Mouse (Mus musculus): ENCODE measurements at regions not wholly inside any gene's neighbourhood (a gene's known extent, or its start where the extent isn't known, plus 50 kb on each side); places are given as distances from the start of the nearest gene placed in this dataset.

GRCm38 (mm10) chr2:11394675-11395349 is 159.1 kb downstream of the Pfkfb3 start:
- Histone ChIP-seq H3K9me3 (ENCODE audit: control insufficient read depth, low read length) (no peaks in the 10 kb centered on the region; the same call in 1 of the 2 replicates), H3K4me3 (ENCODE audit: low read length) (no peak overlapping the region), H3K27me3 (replicated peaks; ENCODE audit: control insufficient read depth, insufficient read depth, low read length) (no peaks in the 10 kb centered on the region), H3K27ac (ENCODE audit: low read length) (no peak overlapping the region), H3K4me2 (ENCODE audit: low read depth, low read length) (no peak overlapping the region), H3K4me1 (ENCODE audit: control insufficient read depth, insufficient read depth, low read length) (peaks cover 8% of the 10 kb centered on the region), H3K36me3 (ENCODE audit: control insufficient read depth, insufficient read depth, low read length) (no peaks in the 10 kb centered on the region), H3K9ac (ENCODE audit: low read depth, low read length) (no peak overlapping the region)
- 67% methylated on average over 4 of the region's 5 CpGs for WGBS
- no peak for ATAC-seq

- no peaks in the 10 kb centered on the region for H3K36me3 ChIP-seq (ENCODE audit: control insufficient read depth, insufficient read depth, low read length)
- no peaks in the 10 kb centered on the region for H3K4me1 ChIP-seq (ENCODE audit: control insufficient read depth, insufficient read depth, low read length)
- H3K9me3 ChIP-seq (ENCODE audit: control insufficient read depth, low read length), result no peaks in the 10 kb centered on the region
- H3K9ac ChIP-seq (ENCODE audit: low read depth, low read length), result no peak overlapping the region
- H3K4me2 ChIP-seq (ENCODE audit: low read depth, low read length), result no peak overlapping the region
- no peaks in the 10 kb centered on the region for H3K27me3 ChIP-seq (replicated peaks; ENCODE audit: control insufficient read depth, insufficient read depth, low read length)
- no peak for ATAC-seq
- no peak overlapping the region for H3K27ac ChIP-seq (ENCODE audit: low read length)
- WGBS, result 61% methylated on average over 6 of the region's 6 CpGs
- no peak overlapping the region for H3K4me3 ChIP-seq (ENCODE audit: low read length)
Measured at GRCm38 (mm10) chr2:11391725-11392124, 162.2 kb downstream of the Pfkfb3 start.

GRCm38 (mm10) chr2:11390667-11391334 is 163.1 kb downstream of the Pfkfb3 start:
- Histone ChIP-seq H3K4me1 (ENCODE audit: control insufficient read depth, insufficient read depth, low read length) (no peaks in the 10 kb centered on the region), H3K27ac (ENCODE audit: low read length) (no peak overlapping the region), H3K27me3 (replicated peaks; ENCODE audit: control insufficient read depth, insufficient read depth, low read length) (no peaks in the 10 kb centered on the region), H3K9me3 (ENCODE audit: control insufficient read depth, low read length) (no peaks in the 10 kb centered on the region), H3K4me2 (ENCODE audit: low read depth, low read length) (no peak overlapping the region), H3K9ac (ENCODE audit: low read depth, low read length) (no peak overlapping the region), H3K36me3 (ENCODE audit: control insufficient read depth, insufficient read depth, low read length) (no peaks in the 10 kb centered on the region), H3K4me3 (ENCODE audit: low read length) (no peak overlapping the region)
- 71% methylated on average over 6 of the region's 6 CpGs for WGBS
- no peak for ATAC-seq

GRCm38 (mm10) chr2:11387623-11388022 is 166.3 kb downstream of the Pfkfb3 start:
- Histone ChIP-seq H3K4me2 (ENCODE audit: low read depth, low read length) (no peak overlapping the region), H3K9ac (ENCODE audit: low read depth, low read length) (no peak overlapping the region), H3K4me3 (ENCODE audit: low read length) (no peak overlapping the region), H3K4me1 (ENCODE audit: control insufficient read depth, insufficient read depth, low read length) (no peaks in the 10 kb centered on the region), H3K36me3 (ENCODE audit: control insufficient read depth, insufficient read depth, low read length) (no peaks in the 10 kb centered on the region), H3K9me3 (ENCODE audit: control insufficient read depth, low read length) (no peaks in the 10 kb centered on the region), H3K27me3 (replicated peaks; ENCODE audit: control insufficient read depth, insufficient read depth, low read length) (no peaks in the 10 kb centered on the region), H3K27ac (ENCODE audit: low read length) (no peak overlapping the region)
- WGBS, result 61% methylated on average over 2 of the region's 2 CpGs
- ATAC-seq, result no peak

GRCm38 (mm10) chr2:11383815-11384214 is 170.1 kb downstream of the Pfkfb3 start:
- Histone ChIP-seq H3K9me3 (ENCODE audit: control insufficient read depth, low read length) (no peaks in the 10 kb centered on the region), H3K4me2 (ENCODE audit: low read depth, low read length) (no peak overlapping the region), H3K9ac (ENCODE audit: low read depth, low read length) (no peak overlapping the region), H3K27me3 (replicated peaks; ENCODE audit: control insufficient read depth, insufficient read depth, low read length) (no peaks in the 10 kb centered on the region), H3K4me3 (ENCODE audit: low read length) (no peak overlapping the region), H3K36me3 (ENCODE audit: control insufficient read depth, insufficient read depth, low read length) (no peaks in the 10 kb centered on the region), H3K4me1 (ENCODE audit: control insufficient read depth, insufficient read depth, low read length) (no peaks in the 10 kb centered on the region), H3K27ac (ENCODE audit: low read length) (no peak overlapping the region)
- WGBS, result 67% methylated on average over 2 of the region's 2 CpGs
- ATAC-seq, result no peak

GRCm38 (mm10) chr2:11377213-11377612 is 176.7 kb downstream of the Pfkfb3 start:
- ATAC-seq, result peak; percentile 69
- peak overlapping the region; percentile 38 for H3K27ac ChIP-seq (ENCODE audit: low read length)
- H3K4me3 ChIP-seq (ENCODE audit: low read length), result no peak overlapping the region

GRCm38 (mm10) chr2:11375726-11376454 is 178.0 kb downstream of the Pfkfb3 start:
- 58% methylated on average over 10 of the region's 10 CpGs for WGBS
- Histone ChIP-seq H3K36me3 (ENCODE audit: control insufficient read depth, insufficient read depth, low read length) (no peaks in the 10 kb centered on the region), H3K4me3 (ENCODE audit: low read length) (no peak overlapping the region), H3K27me3 (replicated peaks; ENCODE audit: control insufficient read depth, insufficient read depth, low read length) (no peaks in the 10 kb centered on the region), H3K9me3 (ENCODE audit: control insufficient read depth, low read length) (no peaks in the 10 kb centered on the region), H3K4me2 (ENCODE audit: low read depth, low read length) (no peak overlapping the region), H3K4me1 (ENCODE audit: control insufficient read depth, insufficient read depth, low read length) (0 out of 2 replicates have a peak, but pooled peaks cover 3% of the 10 kb centered on the region), H3K9ac (ENCODE audit: low read depth, low read length) (no peak overlapping the region), H3K27ac (ENCODE audit: low read length) (no peak overlapping the region; the same call in 1 of the 2 replicates)
- no peak for ATAC-seq

More at GRCm38 (mm10) chr2:11377213-11377612, 176.7 kb downstream of the Pfkfb3 start:
- Histone ChIP-seq H3K36me3 (ENCODE audit: control insufficient read depth, insufficient read depth, low read length) (no peaks in the 10 kb centered on the region), H3K9me3 (ENCODE audit: control insufficient read depth, low read length) (no peaks in the 10 kb centered on the region), H3K4me2 (ENCODE audit: low read depth, low read length) (no peak overlapping the region), H3K4me1 (ENCODE audit: control insufficient read depth, insufficient read depth, low read length) (0 out of 2 replicates have a peak, but pooled peaks cover 3% of the 10 kb centered on the region), H3K27me3 (replicated peaks; ENCODE audit: control insufficient read depth, insufficient read depth, low read length) (no peaks in the 10 kb centered on the region), H3K9ac (ENCODE audit: low read depth, low read length) (no peak overlapping the region)
- 43% methylated on average over 2 of the region's 2 CpGs for WGBS

GRCm38 (mm10) chr2:11375092-11375491 is 178.8 kb downstream of the Pfkfb3 start:
- ATAC-seq, result peak; percentile 59; the same call in 1 of the 2 replicates
- 53% methylated on average over 6 of the region's 6 CpGs for WGBS

GRCm38 (mm10) chr2:11370273-11370672 is 183.6 kb downstream of the Pfkfb3 start:
- Histone ChIP-seq H3K9me3 (ENCODE audit: control insufficient read depth, low read length) (no peaks in the 10 kb centered on the region), H3K4me3 (ENCODE audit: low read length) (no peak overlapping the region), H3K27me3 (replicated peaks; ENCODE audit: control insufficient read depth, insufficient read depth, low read length) (no peaks in the 10 kb centered on the region), H3K36me3 (ENCODE audit: control insufficient read depth, insufficient read depth, low read length) (no peaks in the 10 kb centered on the region), H3K4me1 (ENCODE audit: control insufficient read depth, insufficient read depth, low read length) (no peaks in the 10 kb centered on the region), H3K27ac (ENCODE audit: low read length) (no peak overlapping the region), H3K9ac (ENCODE audit: low read depth, low read length) (no peak overlapping the region), H3K4me2 (ENCODE audit: low read depth, low read length) (no peak overlapping the region)
- ATAC-seq, result no peak

More at GRCm38 (mm10) chr2:11375092-11375491, 178.8 kb downstream of the Pfkfb3 start:
- Histone ChIP-seq H3K9me3 (ENCODE audit: control insufficient read depth, low read length) (no peaks in the 10 kb centered on the region), H3K9ac (ENCODE audit: low read depth, low read length) (no peak overlapping the region), H3K4me1 (ENCODE audit: control insufficient read depth, insufficient read depth, low read length) (0 out of 2 replicates have a peak, but pooled peaks cover 3% of the 10 kb centered on the region), H3K27me3 (replicated peaks; ENCODE audit: control insufficient read depth, insufficient read depth, low read length) (no peaks in the 10 kb centered on the region), H3K4me2 (ENCODE audit: low read depth, low read length) (no peak overlapping the region), H3K4me3 (ENCODE audit: low read length) (no peak overlapping the region), H3K27ac (ENCODE audit: low read length) (no peak overlapping the region), H3K36me3 (ENCODE audit: control insufficient read depth, insufficient read depth, low read length) (no peaks in the 10 kb centered on the region)

Data from intestine, embryonic 16.5 days (tissue).